Mouse (Mus musculus) B cell, adult 67 days (primary cell): ENCODE results near the gene Foxred2. TPM values are rescaled to one million over a fixed set of nuclear protein-coding genes. Genes with fewer than 3 reads are reported as not detected.

Experiments
- total RNA-seq, 2 experiments: library from RNA; stranded (reverse); gene quantifications; 4 replicates each; pipeline ENCODE4 v1.2.4; 2023

Foxred2 gene
- 10 to 100 TPM in 1 of 2 experiments, 1 to 10 TPM in 1; 9.3 to 10.2 TPM for total RNA-seq

DNA sequence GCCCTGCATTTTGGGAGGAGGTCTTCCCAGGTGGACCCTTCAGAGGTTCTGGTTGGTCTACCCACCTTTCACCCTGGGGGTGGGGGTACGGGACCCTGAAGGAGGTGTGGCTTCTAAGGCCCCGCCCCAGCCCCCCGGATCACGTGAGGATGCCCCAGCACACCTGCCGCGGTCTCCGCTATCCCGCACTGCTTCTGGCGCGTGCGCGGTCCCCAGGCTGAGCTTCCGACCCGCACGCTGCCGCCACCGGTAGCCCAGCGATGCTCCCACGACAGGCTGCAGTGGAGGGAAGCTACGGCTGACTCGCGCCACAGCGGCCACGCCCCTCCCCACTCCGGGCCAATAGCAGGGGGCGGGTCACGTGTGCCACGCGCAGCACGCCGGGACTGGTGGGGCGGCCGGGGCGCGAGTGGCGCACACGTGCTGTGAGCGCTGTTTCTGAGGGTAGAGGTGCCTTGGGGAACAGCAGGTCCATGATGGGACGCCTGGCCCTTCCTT, at the start of gene Foxred2:
Foxred2 (minus strand) TSS at position 319 of the 498 bp plus-strand sequence.

DNA sequence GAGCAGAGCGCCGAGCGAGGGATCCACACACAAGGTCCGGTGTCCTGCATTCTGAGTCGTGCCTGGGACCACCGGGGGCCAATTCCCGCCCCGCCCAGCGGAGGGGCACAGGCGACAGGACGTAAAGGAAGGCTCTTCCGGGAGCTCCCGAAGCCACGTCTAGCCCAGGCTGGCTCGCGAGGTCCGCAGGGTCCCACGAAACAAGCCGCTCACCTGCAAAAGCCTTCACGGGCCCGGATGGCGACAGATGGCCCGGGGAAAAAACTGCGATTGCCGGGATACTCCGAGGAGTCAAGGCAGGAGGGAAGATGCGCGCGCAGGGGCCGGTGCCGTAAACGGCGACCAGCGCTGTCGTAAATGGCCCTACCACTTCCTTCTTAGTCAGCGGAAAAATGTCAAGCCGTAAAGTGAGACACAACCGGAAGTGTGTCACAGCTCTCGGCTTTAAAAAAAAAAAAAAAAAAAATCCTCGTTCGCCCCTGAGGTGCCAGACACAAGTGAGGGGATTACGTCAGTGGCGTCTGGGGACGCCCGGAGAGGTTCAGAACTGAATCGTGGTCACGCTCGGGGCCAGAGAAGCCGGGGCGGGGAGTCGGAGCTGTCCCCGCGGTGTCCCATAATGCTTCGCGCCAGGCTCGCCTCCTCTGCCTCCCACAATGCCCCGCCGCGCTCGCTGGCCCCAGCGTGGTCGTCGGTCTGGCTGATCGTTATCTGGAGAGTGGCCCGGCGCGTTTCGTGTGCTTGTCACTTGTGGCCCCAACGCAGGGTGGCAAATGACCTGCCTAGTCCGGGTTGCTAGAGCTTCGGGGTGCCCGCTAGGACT, 14.2 kb upstream of the Foxred2 start, which contains the start of gene Eif3d:
Eif3d (minus strand) TSS at position 344 of the 823 bp plus-strand sequence.

DNA sequence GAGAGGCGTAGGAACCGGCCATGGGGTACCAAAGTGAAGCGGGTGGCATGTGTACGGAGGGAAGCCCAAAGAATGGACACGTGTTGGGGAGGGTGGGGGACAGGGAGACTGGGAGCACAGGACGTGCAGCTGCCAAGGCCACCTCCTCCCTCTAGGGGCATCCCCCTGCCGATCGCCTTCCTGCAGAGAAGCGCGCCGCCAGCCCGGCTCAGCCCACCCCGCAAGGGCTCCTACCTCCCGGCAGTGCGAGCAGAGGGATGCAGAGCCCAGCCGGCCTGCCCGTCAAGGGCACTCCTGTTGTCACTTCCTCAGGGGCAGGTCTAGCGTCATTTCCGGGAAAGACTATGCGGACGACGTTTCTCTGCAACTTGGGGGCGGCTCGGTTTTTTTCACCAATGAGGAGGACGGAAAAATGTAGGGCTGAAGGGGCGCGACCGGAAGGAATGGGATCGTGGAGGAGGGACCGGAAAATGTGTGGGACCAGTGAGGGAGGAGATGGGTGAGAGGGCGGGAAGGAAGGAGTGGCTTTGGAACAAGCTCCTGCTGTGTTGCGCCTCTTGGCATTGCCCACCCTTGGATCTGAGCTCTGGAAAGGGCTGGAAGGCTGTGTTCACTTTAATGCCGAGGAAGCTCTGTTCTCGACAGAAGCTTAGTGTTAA, 27.7 kb downstream of the Foxred2 start, which contains the start of gene Txn2:
Txn2 (minus strand) TSS at position 334 of the 659 bp plus-strand sequence.

Other genes with a start within 250 kb of the Foxred2 start
- gene Apol9b, start 227.7 kb downstream of the Foxred2 start, total RNA-seq: not detected
- gene Apol8, start 199.7 kb downstream of the Foxred2 start, total RNA-seq: 10 to 100 TPM; 10.8 to 14.3 TPM
- gene Myh9, start 114.5 kb downstream of the Foxred2 start, total RNA-seq: 100 to 1,000 TPM; 792 to 824 TPM
- gene Txn2, start 27.7 kb downstream of the Foxred2 start, total RNA-seq: 10 to 100 TPM; 90.1 to 92.3 TPM
- 100 to 1,000 TPM; 152 to 186 TPM for gene Eif3d, start 14.1 kb upstream of the Foxred2 start, total RNA-seq
- gene Cacng2, start 163.3 kb upstream of the Foxred2 start, total RNA-seq: not detected
- gene Ift27, start 217.4 kb upstream of the Foxred2 start, total RNA-seq: 10 to 100 TPM; 34.9 to 43.3 TPM
- gene Pvalb, start 249.7 kb upstream of the Foxred2 start, total RNA-seq: not detected